Mouse (Mus musculus) testis, adult 2 months (tissue): Measurements from ENCODE around the gene Ddit4. TPM values are rescaled to one million over a fixed set of nuclear protein-coding genes. Genes with fewer than 3 reads are reported as not detected.

ENCODE experiments used
- H3K27ac ChIP-seq: fragments of 200-500 bp; 2 replicates; pipeline ENCODE4 v1.5.1; 2012; ENCODE audit warnings: low read depth, low read length; ENCODE audit not compliant: control insufficient read depth, insufficient read depth
- H3K27me3 ChIP-seq: fragments of 200-500 bp; 2 replicates; pipeline ENCODE4 v1.6.1; 2012; ENCODE audit warnings: mild to moderate bottlenecking, low read length, moderate library complexity; ENCODE audit not compliant: control insufficient read depth, insufficient read depth
- H3K36me3 ChIP-seq: fragments of 200-500 bp; 2 replicates; pipeline ENCODE4 v1.6.1; 2012; ENCODE audit warnings: mild to moderate bottlenecking, low read length; ENCODE audit not compliant: control insufficient read depth, insufficient read depth
- H3K4me1 ChIP-seq: fragments of 200-500 bp; 2 replicates; pipeline ENCODE4 v1.6.1; 2012; ENCODE audit warnings: low read length; ENCODE audit not compliant: control insufficient read depth, insufficient read depth
- H3K4me3 ChIP-seq: fragments of 200-500 bp; 2 replicates; pipeline ENCODE4 v1.5.1; 2012; ENCODE audit warnings: low read depth, mild to moderate bottlenecking, low read length, moderate library complexity, mixed read lengths; ENCODE audit not compliant: control insufficient read depth
- CTCF ChIP-seq: fragments of 200-500 bp; IDR thresholded peaks from 2 replicates; pipeline ENCODE4 v1.5.1; 2012; ENCODE audit warnings: low read depth, mild to moderate bottlenecking, inconsistent platforms, low read length, moderate library complexity; ENCODE audit not compliant: control insufficient read depth, insufficient read depth, insufficient replicate concordance
- POLR2A ChIP-seq: fragments of 200-500 bp; IDR thresholded peaks from 2 replicates; pipeline ENCODE4 v1.6.1; 2012; ENCODE audit warnings: low read depth, mild to moderate bottlenecking, inconsistent platforms, low read length, moderate library complexity; ENCODE audit not compliant: control insufficient read depth
- polyA plus RNA-seq: library from polyadenylated mRNA; depleted of rRNA; stranded (reverse); fragments of >200 nt; gene quantifications from 2 replicates; pipeline ENCODE4 v1.2.3, GENCODE M21; 2012

Ddit4 gene
- polyA plus RNA-seq, 1 experiment = 23.0 TPM

GRCm38 (mm10) chr10:59915196-59915962 is 36.3 kb downstream of the Ddit4 start:
- TF ChIP-seq POLR2A = no peak
- TF ChIP-seq CTCF = no peak
- no peak overlapping the region for H3K4me3 ChIP-seq
- no peak overlapping the region for H3K27ac ChIP-seq
- H3K27me3 ChIP-seq = no peaks in the 10 kb centered on the region
- no peaks in the 10 kb centered on the region for H3K36me3 ChIP-seq
- peaks cover 15% of the 10 kb centered on the region for H3K4me1 ChIP-seq

GRCm38 (mm10) chr10:59911561-59912198 is 40.0 kb downstream of the Ddit4 start:
- Histone ChIP-seq H3K27me3 (no peaks in the 10 kb centered on the region), H3K36me3 (no peaks in the 10 kb centered on the region), H3K4me1 (peaks cover 9% of the 10 kb centered on the region), H3K4me3 (no peak overlapping the region), H3K27ac (no peak overlapping the region)
- TF ChIP-seq CTCF (no peak), POLR2A (no peak)

GRCm38 (mm10) chr10:59911091-59911490 is 40.5 kb downstream of the Ddit4 start:
- no peak overlapping the region for H3K4me3 ChIP-seq
- no peak for TF ChIP-seq CTCF
- no peak for TF ChIP-seq POLR2A
- no peak overlapping the region for H3K27ac ChIP-seq
- H3K4me1 ChIP-seq = peaks cover 7% of the 10 kb centered on the region
- no peaks in the 10 kb centered on the region for H3K27me3 ChIP-seq
- H3K36me3 ChIP-seq = no peaks in the 10 kb centered on the region

GRCm38 (mm10) chr10:59909357-59909847 is 42.2 kb downstream of the Ddit4 start:
- Histone ChIP-seq H3K36me3 (no peaks in the 10 kb centered on the region), H3K4me3 (no peak overlapping the region), H3K27ac (no peak overlapping the region), H3K4me1 (peaks cover 7% of the 10 kb centered on the region), H3K27me3 (no peaks in the 10 kb centered on the region)
- no peak for TF ChIP-seq POLR2A
- TF ChIP-seq CTCF = no peak

GRCm38 (mm10) chr10:59908776-59909315 is 42.8 kb downstream of the Ddit4 start:
- H3K27ac ChIP-seq = no peak overlapping the region
- peaks cover 7% of the 10 kb centered on the region for H3K4me1 ChIP-seq
- H3K27me3 ChIP-seq = no peaks in the 10 kb centered on the region
- TF ChIP-seq POLR2A (no peak), CTCF (no peak)
- no peak overlapping the region for H3K4me3 ChIP-seq
- H3K36me3 ChIP-seq = no peaks in the 10 kb centered on the region

GRCm38 (mm10) chr10:59907695-59908299 is 43.8 kb downstream of the Ddit4 start:
- TF ChIP-seq POLR2A (no peak), CTCF (no peak)
- Histone ChIP-seq H3K27me3 (no peaks in the 10 kb centered on the region), H3K4me1 (peaks cover 7% of the 10 kb centered on the region), H3K27ac (no peak overlapping the region), H3K4me3 (no peak overlapping the region), H3K36me3 (no peaks in the 10 kb centered on the region)

GRCm38 (mm10) chr10:59907080-59907609 is 44.5 kb downstream of the Ddit4 start:
- H3K4me3 ChIP-seq = no peak overlapping the region
- peaks cover 7% of the 10 kb centered on the region for H3K4me1 ChIP-seq
- no peak overlapping the region for H3K27ac ChIP-seq
- no peaks in the 10 kb centered on the region for H3K27me3 ChIP-seq
- no peak for TF ChIP-seq CTCF
- no peak for TF ChIP-seq POLR2A
- H3K36me3 ChIP-seq = no peaks in the 10 kb centered on the region

GRCm38 (mm10) chr10:59903170-59903569 is 48.5 kb downstream of the Ddit4 start:
- Histone ChIP-seq H3K27me3 (no peaks in the 10 kb centered on the region), H3K27ac (no peak overlapping the region), H3K36me3 (no peaks in the 10 kb centered on the region; the same call in 1 of the 2 replicates), H3K4me3 (no peak overlapping the region), H3K4me1 (peaks cover 9% of the 10 kb centered on the region)
- no peak for TF ChIP-seq CTCF
- TF ChIP-seq POLR2A = no peak
